Mouse (Mus musculus) cortical plate, adult 2 months (tissue): Measurements from ENCODE around the gene Hif3a. TPM values are rescaled to one million over a fixed set of nuclear protein-coding genes. Genes with fewer than 3 reads are reported as not detected.

Experiments used
- H3K27ac ChIP-seq: fragments of 200-500 bp; 2 replicates; pipeline ENCODE4 v1.5.1; 2012; ENCODE audit warnings: low read length, control low read depth, inconsistent platforms; ENCODE audit not compliant: insufficient read depth
- H3K4me1 ChIP-seq: fragments of 200-500 bp; 2 replicates; pipeline ENCODE4 v1.6.1; 2011; ENCODE audit warnings: low read length; ENCODE audit not compliant: control insufficient read depth, insufficient read depth
- H3K4me3 ChIP-seq: fragments of 200-500 bp; 2 replicates; pipeline ENCODE4 v1.5.1; 2011; ENCODE audit warnings: mild to moderate bottlenecking, low read length, control low read depth; ENCODE audit not compliant: insufficient read depth
- CTCF ChIP-seq: fragments of 200-500 bp; IDR thresholded peaks from 2 replicates; pipeline ENCODE4 v1.5.1; 2011; ENCODE audit warnings: mild to moderate bottlenecking, control low read depth, low read length; ENCODE audit not compliant: insufficient read depth; ENCODE audit errors: extremely low read depth
- POLR2A ChIP-seq: fragments of 200-500 bp; IDR thresholded peaks from 2 replicates; pipeline ENCODE4 v1.6.1; 2011; ENCODE audit warnings: mild to moderate bottlenecking, low read length, control low read depth; ENCODE audit not compliant: insufficient read depth; ENCODE audit errors: extremely low read depth
- polyA plus RNA-seq: library from polyadenylated mRNA; depleted of rRNA; stranded (reverse); fragments of >200 nt; gene quantifications from 2 replicates; pipeline ENCODE4 v1.2.3, GENCODE M21; 2012

Gene Hif3a
- polyA plus RNA-seq, 1 experiment: 3.3 TPM

DNA sequence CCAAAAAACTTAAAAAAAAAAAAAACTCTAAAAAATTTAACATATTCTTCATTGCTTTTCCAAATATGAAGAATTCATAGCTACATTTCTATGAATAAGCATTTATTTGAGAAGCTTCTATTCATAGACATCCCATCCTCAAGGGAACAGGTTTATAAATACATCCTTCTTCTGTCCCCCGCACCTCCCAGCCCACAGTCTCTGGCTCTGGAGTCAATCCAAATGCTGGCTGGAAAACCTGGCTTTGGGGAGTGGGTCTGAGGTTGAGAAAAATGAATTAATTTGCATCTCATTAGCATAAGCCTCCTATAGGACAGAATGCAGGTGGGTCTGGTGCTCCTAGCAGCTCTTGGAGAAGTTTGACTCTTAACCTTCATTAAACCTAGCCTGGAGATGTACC is 16.5 kb downstream of the Hif3a start:
- Histone ChIP-seq H3K4me3 (no peak overlapping the region), H3K4me1 (peaks cover 12% of the 10 kb centered on the region), H3K27ac (peak overlapping the region; percentile 45; the same call in 1 of the 2 replicates)
- TF ChIP-seq CTCF (no peak), POLR2A (no peak)

GRCm38 (mm10) chr7:17039373-17039772 is 22.9 kb downstream of the Hif3a start:
- no peak overlapping the region for H3K4me3 ChIP-seq

GRCm38 (mm10) chr7:17038018-17038695 is 24.1 kb downstream of the Hif3a start:
- Histone ChIP-seq H3K4me1 (peaks cover 3% of the 10 kb centered on the region), H3K4me3 (no peak overlapping the region), H3K27ac (no peak overlapping the region)
- no peak for TF ChIP-seq CTCF
- TF ChIP-seq POLR2A: no peak

More at GRCm38 (mm10) chr7:17039373-17039772, 22.9 kb downstream of the Hif3a start:
- H3K27ac ChIP-seq: no peak overlapping the region; the same call in 1 of the 2 replicates
- TF ChIP-seq CTCF (no peak), POLR2A (no peak)
- H3K4me1 ChIP-seq: peaks cover 6% of the 10 kb centered on the region

DNA sequence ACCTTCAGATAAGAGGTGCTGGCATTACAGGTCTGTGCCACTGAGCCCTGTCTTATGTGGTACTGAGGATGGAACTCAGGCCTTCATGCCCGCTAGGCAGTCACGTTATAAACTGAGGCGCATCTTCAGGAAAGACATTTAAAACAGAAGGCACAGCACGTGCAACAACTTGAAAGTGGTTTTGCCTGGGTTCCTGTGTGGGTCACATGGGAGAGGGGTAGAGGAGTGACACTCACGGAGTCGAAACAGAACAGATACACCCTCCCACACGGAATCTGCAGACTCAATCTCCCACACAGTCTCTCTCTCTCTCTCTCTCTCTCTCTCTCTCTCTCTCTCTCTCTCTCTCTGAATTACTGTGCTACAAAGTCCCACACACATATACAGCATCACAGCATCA is 32.0 kb downstream of the Hif3a start:
- TF ChIP-seq CTCF: no peak
- TF ChIP-seq POLR2A: no peak
- Histone ChIP-seq H3K27ac (no peak overlapping the region), H3K4me3 (no peak overlapping the region), H3K4me1 (peaks cover 7% of the 10 kb centered on the region; the same call in 1 of the 2 replicates)

- TF ChIP-seq CTCF (no peak), POLR2A (no peak)
- peaks cover 15% of the 10 kb centered on the region for H3K4me1 ChIP-seq
- no peak overlapping the region for H3K4me3 ChIP-seq
- no peak overlapping the region for H3K27ac ChIP-seq
Measured at GRCm38 (mm10) chr7:17028923-17029322, 33.3 kb downstream of the Hif3a start.

DNA sequence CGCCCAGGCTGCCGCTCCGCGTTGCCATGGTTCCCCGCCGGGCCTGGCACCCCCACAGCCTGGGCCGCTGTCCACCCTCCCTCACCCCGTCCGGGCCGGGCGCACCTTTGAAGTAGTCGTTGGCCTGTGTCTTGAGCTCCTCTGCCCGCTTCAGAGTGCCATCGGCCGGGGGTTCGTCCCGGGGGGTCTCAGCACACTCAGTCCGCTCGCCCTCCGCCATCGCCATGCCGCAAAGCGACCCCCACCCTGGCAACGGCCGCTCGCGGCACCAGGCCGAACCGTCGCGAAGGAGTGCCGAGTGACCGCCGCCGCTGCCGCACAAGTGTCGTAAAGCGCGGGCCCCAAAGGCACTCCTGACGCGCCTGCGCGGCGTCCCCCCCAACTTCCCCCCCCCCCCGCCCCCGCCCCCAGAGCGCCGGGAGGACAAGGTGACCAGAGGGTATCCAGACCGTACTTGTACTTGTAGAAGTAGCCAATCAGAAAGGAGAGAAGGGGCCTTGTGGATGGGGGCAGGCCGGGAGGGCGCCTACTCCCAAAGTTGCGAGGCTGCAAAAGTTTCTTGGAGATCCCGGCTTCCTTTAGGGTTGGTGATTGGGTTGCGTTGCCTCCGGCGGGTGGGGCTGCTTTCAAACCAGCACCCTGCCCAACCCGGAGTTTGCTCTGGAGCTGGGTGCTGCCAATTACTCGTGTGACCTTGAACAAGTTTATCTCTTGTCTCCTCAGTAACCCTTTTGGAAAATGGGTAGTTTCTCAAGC is 34.5 kb downstream of the Hif3a start, which contains the start of gene Ppp5c:
Ppp5c (minus strand) TSS at position 337 of the 756 bp plus-strand sequence.
- H3K4me3 ChIP-seq: peak within 1 kb of the TSS; percentile 93
- no peak for TF ChIP-seq CTCF
- TF ChIP-seq POLR2A: no peak; the same call in 1 of the 2 replicates
- H3K27ac ChIP-seq: peak within 1 kb of the TSS; percentile 77
- H3K4me1 ChIP-seq: peaks cover 15% of the 10 kb centered on the region

- peak; percentile 44; the same call in 1 of the 2 replicates for TF ChIP-seq CTCF
- no peak for TF ChIP-seq POLR2A
- Histone ChIP-seq H3K27ac (peak overlapping the region; percentile 77), H3K4me3 (peak overlapping the region; percentile 93), H3K4me1 (peaks cover 15% of the 10 kb centered on the region)
Measured at GRCm38 (mm10) chr7:17026710-17027587, 35.3 kb downstream of the Hif3a start.

GRCm38 (mm10) chr7:17025896-17026622 is 36.2 kb downstream of the Hif3a start:
- TF ChIP-seq POLR2A (no peak), CTCF (no peak)
- no peak overlapping the region for H3K27ac ChIP-seq
- H3K4me1 ChIP-seq: peaks cover 15% of the 10 kb centered on the region
- H3K4me3 ChIP-seq: peak overlapping the region; percentile 93
